ENCODE assay signal across 25 mouse cellular contexts in genomic region chr1:80639553-80639952, GRCm38 (mm10).
DNase-seq lines count a peak whose midpoint lies in the region; ATAC-seq and TF ChIP-seq lines count a peak whose summit lies in the region.
"Had no signal": no experiment of that assay in that cellular context is flagged by ENCODE, and none has a peak within 500 bp of the region (broad histone marks: within the 10 kb centered on the region; RNA-seq: fewer than 3 reads in every experiment).

No protein-coding gene starts in this region.

- no peaks in the 10 kb centered on the region for H3K36me3 ChIP-seq in heart, embryonic 11.5 days (ENCODE audit: control insufficient read depth, insufficient read depth, low read length)
- H3K36me3 ChIP-seq: embryonic facial prominence, embryonic 10.5 days; embryonic facial prominence, embryonic 12.5 days; forebrain, embryonic 10.5 days; forebrain, embryonic 12.5 days; G1E had no signal

- no peak for TF ChIP-seq POLR2A in embryonic fibroblast, embryonic 13.5 days (IDR thresholded peaks at IDR 0.05; ENCODE audit: low read depth, low read length)

- no peaks in the 10 kb centered on the region for H3K4me1 ChIP-seq in heart, embryonic 11.5 days (ENCODE audit: control insufficient read depth, insufficient read depth, low read length)
- peaks cover 9% of the 10 kb centered on the region for H3K4me1 ChIP-seq in embryonic fibroblast, embryonic 13.5 days (ENCODE audit: control insufficient read depth, insufficient read depth, low read length)
- H3K4me1 ChIP-seq: embryonic facial prominence, embryonic 10.5 days; embryonic facial prominence, embryonic 12.5 days; forebrain, embryonic 10.5 days; forebrain, embryonic 12.5 days had no signal

- H3K27me3 ChIP-seq in heart, embryonic 11.5 days (ENCODE audit: control insufficient read depth, insufficient read depth, low read length) = no peaks in the 10 kb centered on the region
- H3K27me3 ChIP-seq: CH12.LX; embryonic facial prominence, embryonic 12.5 days; forebrain, embryonic 12.5 days; Patski had no signal

- 80% methylated on average over 1 of the region's 1 CpGs for WGBS in heart, embryonic 11.5 days (ENCODE audit: insufficient replicate concordance)

- no peaks in the 10 kb centered on the region for H3K9me3 ChIP-seq in heart, embryonic 11.5 days (replicated peaks; ENCODE audit: control insufficient read depth, low read length)
- H3K9me3 ChIP-seq: embryonic facial prominence, embryonic 10.5 days; embryonic facial prominence, embryonic 12.5 days; forebrain, embryonic 10.5 days; forebrain, embryonic 12.5 days had no signal

- ATAC-seq in heart, embryonic 11.5 days (replicated peaks; ENCODE audit: insufficient number of reproducible peaks, low FRiP score, low TSS enrichment) = no peak
- ATAC-seq: activated CD4-positive, CD25-positive, alpha-beta regulatory T cell, adult 4 months; CD4-positive, CD25-positive, alpha-beta regulatory T cell, adult 4 months; forebrain, embryonic 14.5 days; forebrain, embryonic 16.5 days; Patski had no signal

- no peak overlapping the region for H3K9ac ChIP-seq in heart, embryonic 11.5 days (ENCODE audit: low read depth, low read length)
- H3K9ac ChIP-seq: embryonic facial prominence, embryonic 12.5 days; forebrain, embryonic 12.5 days had no signal

- DNase-seq in heart, adult 11 months = peak; percentile 29
- DNase-seq in lung, adult 18-20 months = no peak
- DNase-seq in thymus, postnatal 4 days = no peak
- DNase-seq: adrenal gland, adult 8-10 months; adrenal gland, postnatal 14 days; adrenal gland, postnatal 36 days; cerebellum, adult 11-12 months; cerebellum, adult 2 months; cerebellum, adult 9-10 months; cerebellum, postnatal 10 days; cerebellum, postnatal 25 days had no signal

- TF ChIP-seq CTCF in embryonic fibroblast, embryonic 13.5 days (IDR thresholded peaks at IDR 0.05; ENCODE audit: borderline replicate concordance, insufficient read depth, low read length) = no peak

- H3K4me2 ChIP-seq in heart, embryonic 11.5 days = no peak overlapping the region
- H3K4me2 ChIP-seq: embryonic facial prominence, embryonic 12.5 days; forebrain, embryonic 12.5 days had no signal

- H3K27ac ChIP-seq in heart, embryonic 11.5 days (ENCODE audit: low read depth, low read length) = no peak overlapping the region
- H3K27ac ChIP-seq in embryonic fibroblast, embryonic 13.5 days (ENCODE audit: insufficient read depth, low read length) = 0 out of 2 replicates have a peak overlapping the region, but pooled peaks have one; percentile 38
- H3K27ac ChIP-seq: embryonic facial prominence, embryonic 10.5 days; embryonic facial prominence, embryonic 12.5 days; forebrain, embryonic 10.5 days; forebrain, embryonic 12.5 days had no signal

- no peak overlapping the region for H3K4me3 ChIP-seq in heart, embryonic 11.5 days (ENCODE audit: low read depth, low read length)
- H3K4me3 ChIP-seq in embryonic fibroblast, embryonic 13.5 days (ENCODE audit: insufficient read depth, low read length) = no peak overlapping the region
- H3K4me3 ChIP-seq: embryonic facial prominence, embryonic 10.5 days; embryonic facial prominence, embryonic 12.5 days; erythroblast, embryonic 14.5 days; forebrain, embryonic 10.5 days; forebrain, embryonic 12.5 days had no signal
